Mouse (Mus musculus): ENCODE data around the gene Numb. TPM values are rescaled to one million over a fixed set of nuclear protein-coding genes. Genes with fewer than 3 reads are reported as not detected.

The Numb gene
- polyA plus RNA-seq, 1 experiment: 36.7 TPM

GRCm38 (mm10) chr12:83847877-83848276 is 73.9 kb downstream of the Numb start:
- DNase-seq (ENCODE audit: low read depth): no peak
- TF ChIP-seq POLR2A (IDR thresholded peaks at IDR 0.05; ENCODE audit: borderline replicate concordance, extremely low read depth, insufficient read depth, insufficient read length, poor library complexity, severe bottlenecking): no peak
- TF ChIP-seq CTCF (IDR thresholded peaks at IDR 0.05; ENCODE audit: borderline replicate concordance, extremely low read depth, insufficient read depth, insufficient read length): no peak

GRCm38 (mm10) chr12:83842678-83843440 is 78.9 kb downstream of the Numb start:
- TF ChIP-seq POLR2A (IDR thresholded peaks at IDR 0.05; ENCODE audit: borderline replicate concordance, extremely low read depth, insufficient read depth, insufficient read length, poor library complexity, severe bottlenecking) (no peak), CTCF (IDR thresholded peaks at IDR 0.05; ENCODE audit: borderline replicate concordance, extremely low read depth, insufficient read depth, insufficient read length) (no peak)
- DNase-seq (ENCODE audit: low read depth): no peak

GRCm38 (mm10) chr12:83841409-83842190 is 80.1 kb downstream of the Numb start:
- no peak for DNase-seq (ENCODE audit: low read depth)
- TF ChIP-seq CTCF (IDR thresholded peaks at IDR 0.05; ENCODE audit: borderline replicate concordance, extremely low read depth, insufficient read depth, insufficient read length) (no peak), POLR2A (IDR thresholded peaks at IDR 0.05; ENCODE audit: borderline replicate concordance, extremely low read depth, insufficient read depth, insufficient read length, poor library complexity, severe bottlenecking) (no peak)

GRCm38 (mm10) chr12:83833979-83834378 is 87.8 kb downstream of the Numb start:
- DNase-seq (ENCODE audit: low read depth): no peak
- TF ChIP-seq CTCF (IDR thresholded peaks at IDR 0.05; ENCODE audit: borderline replicate concordance, extremely low read depth, insufficient read depth, insufficient read length) (no peak), POLR2A (IDR thresholded peaks at IDR 0.05; ENCODE audit: borderline replicate concordance, extremely low read depth, insufficient read depth, insufficient read length, poor library complexity, severe bottlenecking) (no peak)

- TF ChIP-seq POLR2A (IDR thresholded peaks at IDR 0.05; ENCODE audit: borderline replicate concordance, extremely low read depth, insufficient read depth, insufficient read length, poor library complexity, severe bottlenecking): no peak
- no peak for TF ChIP-seq CTCF (IDR thresholded peaks at IDR 0.05; ENCODE audit: borderline replicate concordance, extremely low read depth, insufficient read depth, insufficient read length)
- no peak for DNase-seq (ENCODE audit: low read depth)
Observed at GRCm38 (mm10) chr12:83830424-83830823, 91.3 kb downstream of the Numb start.

GRCm38 (mm10) chr12:83816616-83817015 is 105.1 kb downstream of the Numb start:
- DNase-seq (ENCODE audit: low read depth): no peak
- TF ChIP-seq POLR2A (IDR thresholded peaks at IDR 0.05; ENCODE audit: borderline replicate concordance, extremely low read depth, insufficient read depth, insufficient read length, poor library complexity, severe bottlenecking) (no peak), CTCF (IDR thresholded peaks at IDR 0.05; ENCODE audit: borderline replicate concordance, extremely low read depth, insufficient read depth, insufficient read length) (no peak)

GRCm38 (mm10) chr12:83811901-83812300 is 109.8 kb downstream of the Numb start:
- no peak for DNase-seq (ENCODE audit: low read depth)
- no peak for TF ChIP-seq POLR2A (IDR thresholded peaks at IDR 0.05; ENCODE audit: borderline replicate concordance, extremely low read depth, insufficient read depth, insufficient read length, poor library complexity, severe bottlenecking)
- no peak for TF ChIP-seq CTCF (IDR thresholded peaks at IDR 0.05; ENCODE audit: borderline replicate concordance, extremely low read depth, insufficient read depth, insufficient read length)

GRCm38 (mm10) chr12:83803641-83804040 is 118.1 kb downstream of the Numb start:
- TF ChIP-seq POLR2A (IDR thresholded peaks at IDR 0.05; ENCODE audit: borderline replicate concordance, extremely low read depth, insufficient read depth, insufficient read length, poor library complexity, severe bottlenecking): no peak
- TF ChIP-seq CTCF (IDR thresholded peaks at IDR 0.05; ENCODE audit: borderline replicate concordance, extremely low read depth, insufficient read depth, insufficient read length): no peak
- no peak for DNase-seq (ENCODE audit: low read depth)

GRCm38 (mm10) chr12:83800943-83801342 is 120.8 kb downstream of the Numb start:
- peak; percentile 79 for DNase-seq (ENCODE audit: low read depth)
- TF ChIP-seq POLR2A (IDR thresholded peaks at IDR 0.05; ENCODE audit: borderline replicate concordance, extremely low read depth, insufficient read depth, insufficient read length, poor library complexity, severe bottlenecking) (no peak), CTCF (IDR thresholded peaks at IDR 0.05; ENCODE audit: borderline replicate concordance, extremely low read depth, insufficient read depth, insufficient read length) (peak; percentile 55; the same call in 1 of the 2 replicates)

- TF ChIP-seq CTCF (IDR thresholded peaks at IDR 0.05; ENCODE audit: borderline replicate concordance, extremely low read depth, insufficient read depth, insufficient read length): no peak
- no peak for TF ChIP-seq POLR2A (IDR thresholded peaks at IDR 0.05; ENCODE audit: borderline replicate concordance, extremely low read depth, insufficient read depth, insufficient read length, poor library complexity, severe bottlenecking)
- no peak for DNase-seq (ENCODE audit: low read depth)
Observed at GRCm38 (mm10) chr12:83798313-83798712, 123.4 kb downstream of the Numb start.

- no peak for TF ChIP-seq CTCF (IDR thresholded peaks at IDR 0.05; ENCODE audit: borderline replicate concordance, extremely low read depth, insufficient read depth, insufficient read length)
- no peak for TF ChIP-seq POLR2A (IDR thresholded peaks at IDR 0.05; ENCODE audit: borderline replicate concordance, extremely low read depth, insufficient read depth, insufficient read length, poor library complexity, severe bottlenecking)
- DNase-seq (ENCODE audit: low read depth): no peak
Observed at GRCm38 (mm10) chr12:83795586-83795985, 126.1 kb downstream of the Numb start.
